ENCODE assay signal across 27 mouse cellular contexts in the genomic region with DNA sequence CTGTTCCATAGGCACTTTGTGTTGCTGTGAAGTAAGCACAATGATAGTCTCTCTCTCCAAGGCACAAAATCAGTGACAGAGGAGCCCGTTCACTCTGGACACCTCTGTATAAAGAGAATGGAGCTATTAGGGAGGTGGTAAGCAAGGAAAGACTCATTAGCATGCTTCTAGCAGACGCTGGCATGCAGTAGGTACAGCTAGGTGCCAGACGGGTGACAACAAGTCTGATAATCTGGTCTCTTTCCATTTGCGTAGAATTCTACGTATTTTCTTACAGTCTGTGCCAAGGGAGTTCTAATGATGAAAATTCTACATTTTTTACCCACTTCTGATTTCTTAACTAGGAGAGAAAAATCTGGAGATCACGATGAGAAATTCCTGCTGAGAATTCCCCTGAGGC.
DNase-seq lines count a peak whose midpoint lies in the region; ATAC-seq lines count a peak whose summit lies in the region.
"Had no signal": no experiment of that assay in that cellular context is flagged by ENCODE, and none has a peak within 500 bp of the region (broad histone marks: within the 10 kb centered on the region; RNA-seq: fewer than 3 reads in every experiment).

No protein-coding gene starts in this region.

- H3K27ac ChIP-seq in forebrain, embryonic 13.5 days = no peak overlapping the region; the same call in 1 of the 2 replicates
- no peak overlapping the region for H3K27ac ChIP-seq in forebrain, embryonic 11.5 days (ENCODE audit: low read depth, low read length)
- H3K27ac ChIP-seq in forebrain, embryonic 16.5 days (ENCODE audit: low read length) = peak overlapping the region; percentile 41; the same call in 1 of the 2 replicates
- H3K27ac ChIP-seq: embryonic facial prominence, embryonic 10.5 days; embryonic facial prominence, embryonic 13.5 days; gastrocnemius, adult 2 months; heart, embryonic 13.5 days; hindbrain, embryonic 14.5 days; hindbrain, postnatal 0 days had no signal

- H3K27me3 ChIP-seq in forebrain, embryonic 13.5 days = no peaks in the 10 kb centered on the region
- no peaks in the 10 kb centered on the region for H3K27me3 ChIP-seq in forebrain, embryonic 11.5 days (ENCODE audit: control insufficient read depth, insufficient read depth, low read length)
- no peaks in the 10 kb centered on the region for H3K27me3 ChIP-seq in forebrain, embryonic 16.5 days (replicated peaks; ENCODE audit: control insufficient read depth, insufficient read depth, low read length)
- H3K27me3 ChIP-seq: embryonic facial prominence, embryonic 13.5 days; heart, embryonic 13.5 days had no signal

- H3K9ac ChIP-seq in forebrain, embryonic 13.5 days = no peak overlapping the region
- H3K9ac ChIP-seq in forebrain, embryonic 11.5 days (ENCODE audit: low read length) = no peak overlapping the region
- H3K9ac ChIP-seq in forebrain, embryonic 16.5 days (replicated peaks; ENCODE audit: low read depth, low read length) = no peak overlapping the region
- H3K9ac ChIP-seq: embryonic facial prominence, embryonic 13.5 days; heart, embryonic 13.5 days; hindbrain, embryonic 14.5 days had no signal

- no peak overlapping the region for H3K4me3 ChIP-seq in forebrain, embryonic 13.5 days
- no peak overlapping the region for H3K4me3 ChIP-seq in forebrain, embryonic 11.5 days (ENCODE audit: low read depth, low read length)
- H3K4me3 ChIP-seq in forebrain, embryonic 16.5 days (replicated peaks; ENCODE audit: low read length) = no peak overlapping the region
- H3K4me3 ChIP-seq: embryonic facial prominence, embryonic 10.5 days; embryonic facial prominence, embryonic 13.5 days; erythroblast, embryonic 14.5 days; gastrocnemius, adult 2 months; heart, embryonic 13.5 days had no signal

- no peak overlapping the region for H3K4me2 ChIP-seq in forebrain, embryonic 13.5 days
- no peak overlapping the region for H3K4me2 ChIP-seq in forebrain, embryonic 11.5 days (ENCODE audit: low read depth, low read length, severe bottlenecking)
- no peak overlapping the region for H3K4me2 ChIP-seq in forebrain, embryonic 16.5 days (ENCODE audit: low read length)
- H3K4me2 ChIP-seq: embryonic facial prominence, embryonic 13.5 days; heart, embryonic 13.5 days; hindbrain, embryonic 14.5 days had no signal

- H3K4me1 ChIP-seq in forebrain, embryonic 13.5 days = peaks cover 7% of the 10 kb centered on the region; the same call in 1 of the 2 replicates
- no peaks in the 10 kb centered on the region for H3K4me1 ChIP-seq in forebrain, embryonic 11.5 days (replicated peaks; ENCODE audit: control insufficient read depth, insufficient read depth, low read length)
- H3K4me1 ChIP-seq in forebrain, embryonic 16.5 days (replicated peaks; ENCODE audit: control insufficient read depth, insufficient read depth, low read length) = peaks cover 5% of the 10 kb centered on the region; the same call in 1 of the 2 replicates

- H3K9me3 ChIP-seq in forebrain, embryonic 13.5 days (replicated peaks) = no peaks in the 10 kb centered on the region
- no peaks in the 10 kb centered on the region for H3K9me3 ChIP-seq in forebrain, embryonic 11.5 days (ENCODE audit: control insufficient read depth, low read length)
- H3K9me3 ChIP-seq in forebrain, embryonic 16.5 days (ENCODE audit: control insufficient read depth, low read length) = no peaks in the 10 kb centered on the region
- H3K9me3 ChIP-seq: embryonic facial prominence, embryonic 10.5 days; embryonic facial prominence, embryonic 13.5 days; heart, embryonic 13.5 days had no signal

- 0 out of 2 replicates have a peak, but pooled peaks cover 4% of the 10 kb centered on the region for H3K36me3 ChIP-seq in forebrain, embryonic 13.5 days (ENCODE audit: poor library complexity, severe bottlenecking)
- H3K36me3 ChIP-seq in forebrain, embryonic 11.5 days (ENCODE audit: control insufficient read depth, insufficient read depth, low read length) = no peaks in the 10 kb centered on the region
- H3K36me3 ChIP-seq in forebrain, embryonic 16.5 days (ENCODE audit: control insufficient read depth, insufficient read depth) = no peaks in the 10 kb centered on the region
- H3K36me3 ChIP-seq: embryonic facial prominence, embryonic 10.5 days; embryonic facial prominence, embryonic 13.5 days; heart, embryonic 13.5 days had no signal

- peak; percentile 62; the same call in 1 of the 2 replicates for ATAC-seq in forebrain, embryonic 13.5 days
- ATAC-seq in forebrain, embryonic 11.5 days (replicated peaks; ENCODE audit: low FRiP score) = no peak
- peak; percentile 77 for ATAC-seq in forebrain, embryonic 16.5 days
- no peak for ATAC-seq in granulocyte monocyte progenitor cell, adult 5-6 weeks (replicated peaks; ENCODE audit: poor library complexity, severe bottlenecking)
- ATAC-seq: activated CD4-positive, CD25-positive, alpha-beta regulatory T cell, adult 4 months; hindbrain, postnatal 0 days; inflammation-experienced regulatory T-cells, adult 6 months; intestine, embryonic 16.5 days had no signal

- DNase-seq in forebrain, embryonic 11.5 days (ENCODE audit: low spot score) = no peak
- peak; percentile 72 for DNase-seq in heart, adult 11 months
- no peak for DNase-seq in heart, adult 9 months (ENCODE audit: low spot score in 2 of 2)
- no peak for DNase-seq in embryo, embryonic 11 days
- DNase-seq: adrenal gland, adult 8-10 months; adrenal gland, postnatal 25 days; cerebellum, adult 11 months; cerebellum, adult 2 months; cerebellum, adult 9-11 months; cerebellum, postnatal 25 days; gastrocnemius, adult 2 months; gastrocnemius, postnatal 14 days; heart, postnatal 14 days; heart, postnatal 4 days; kidney, adult 18-20 months had no signal

- 71% methylated on average over 6 of the region's 6 CpGs for WGBS in forebrain, embryonic 13.5 days
- 81% methylated on average over 6 of the region's 6 CpGs for WGBS in forebrain, embryonic 11.5 days
- 51% methylated on average over 6 of the region's 6 CpGs for WGBS in forebrain, embryonic 16.5 days

Comparison
In these comparisons a context has a peak if more than half of its experiments do, and no peak if none do; other contexts are left out.
1. ATAC-seq: peak in forebrain, embryonic 13.5 days (single experiment) and forebrain, embryonic 16.5 days (single experiment); none in forebrain, embryonic 11.5 days (single experiment) and granulocyte monocyte progenitor cell, adult 5-6 weeks (single experiment).